Comparison of ENCODE assay signal across 15 mouse cellular contexts in genomic region chr1:11492936-11493335, GRCm38 (mm10).
"Had no signal": no experiment of that assay in that cellular context is flagged by ENCODE, and none has a peak within 500 bp of the region (broad histone marks: within the 10 kb centered on the region; RNA-seq: fewer than 3 reads in every experiment).

No protein-coding gene starts in this region.

- H3K9ac ChIP-seq: lung, embryonic 15.5 days; midbrain, embryonic 13.5 days; midbrain, embryonic 15.5 days; neural tube, embryonic 12.5 days had no signal

- H3K27me3 ChIP-seq: lung, embryonic 15.5 days; megakaryocyte, embryonic 14.5 days; midbrain, embryonic 13.5 days; midbrain, embryonic 15.5 days; neural tube, embryonic 12.5 days had no signal

- H3K4me3 ChIP-seq: lung, embryonic 15.5 days; megakaryocyte, embryonic 14.5 days; midbrain, embryonic 13.5 days; midbrain, embryonic 15.5 days; neural tube, embryonic 12.5 days had no signal

- H3K4me1 ChIP-seq: lung, embryonic 15.5 days; megakaryocyte, embryonic 14.5 days; midbrain, embryonic 13.5 days; midbrain, embryonic 15.5 days; neural tube, embryonic 12.5 days had no signal

- DNase-seq: lung, adult 2 months; lung, postnatal 14 days; lung, postnatal 36 days; right cerebral cortex, postnatal 25 days; right cerebral cortex, postnatal 4 days; spleen, adult 18-20 months; thymus, adult 18-20 months; thymus, postnatal 14 days; thymus, postnatal 36 days had no signal

- H3K9me3 ChIP-seq: lung, embryonic 15.5 days; midbrain, embryonic 13.5 days; midbrain, embryonic 15.5 days; neural tube, embryonic 12.5 days had no signal

- H3K27ac ChIP-seq: lung, embryonic 15.5 days; macrophage; midbrain, embryonic 13.5 days; midbrain, embryonic 15.5 days; neural tube, embryonic 12.5 days had no signal

- H3K36me3 ChIP-seq: lung, embryonic 15.5 days; midbrain, embryonic 13.5 days; midbrain, embryonic 15.5 days; neural tube, embryonic 12.5 days had no signal
